Mouse (Mus musculus): ENCODE measurements at regions not wholly inside any gene's neighbourhood (a gene's known extent, or its start where the extent isn't known, plus 50 kb on each side); places are given as distances from the start of the nearest gene placed in this dataset.

DNA sequence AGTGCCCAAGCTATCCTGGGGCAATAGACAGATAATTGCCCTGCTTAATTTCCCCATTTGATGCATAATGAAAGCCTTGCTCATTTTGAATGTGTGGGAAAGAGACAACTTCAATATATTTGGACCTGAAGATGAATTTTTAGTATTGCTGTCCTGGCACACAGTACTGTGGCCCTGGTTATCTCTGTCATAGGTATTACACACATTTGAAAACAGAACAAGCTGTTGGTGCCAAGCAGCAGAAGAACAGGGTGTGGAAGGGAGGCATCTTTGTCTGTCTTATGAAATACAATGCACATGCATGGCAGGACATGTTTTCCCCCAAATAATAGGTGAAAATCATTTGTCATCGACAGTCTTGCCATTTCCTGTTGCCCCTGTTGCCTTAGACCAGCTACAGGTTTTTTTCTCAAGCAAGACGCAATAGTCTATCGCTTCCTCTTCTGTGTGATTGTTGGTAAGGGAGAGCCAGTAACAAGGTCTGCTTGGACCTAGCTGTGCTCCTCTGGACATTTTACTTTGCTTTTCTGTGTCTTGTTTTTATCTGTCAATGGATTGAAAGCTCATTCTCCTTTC lies 102.7 kb upstream of the Trpm1 start:
- Histone ChIP-seq H3K27me3 (ENCODE audit: control insufficient read depth, insufficient read depth, low read length) (no peaks in the 10 kb centered on the region), H3K4me3 (ENCODE audit: low read depth, low read length) (no peak overlapping the region), H3K27ac (ENCODE audit: insufficient read depth, low read depth, low read length) (no peak overlapping the region), H3K36me3 (ENCODE audit: control insufficient read depth, insufficient read depth, low read length) (no peaks in the 10 kb centered on the region), H3K4me1 (ENCODE audit: control insufficient read depth, insufficient read depth, insufficient read length, low read length) (peaks cover 10% of the 10 kb centered on the region)
- WGBS: 83% methylated on average over 3 of the region's 3 CpGs
- TF ChIP-seq CTCF (IDR thresholded peaks at IDR 0.05; ENCODE audit: extremely low read depth, insufficient read length, insufficient replicate concordance, low read depth, low read length) (no peak), POLR2A (IDR thresholded peaks at IDR 0.05; ENCODE audit: low read depth, low read length) (no peak)

GRCm38 (mm10) chr7:64050246-64050645 lies 103.4 kb upstream of the Trpm1 start:
- no peaks in the 10 kb centered on the region for H3K36me3 ChIP-seq (ENCODE audit: control insufficient read depth, insufficient read depth, low read length)
- no peak overlapping the region for H3K27ac ChIP-seq (ENCODE audit: insufficient read depth, low read depth, low read length)
- TF ChIP-seq CTCF (IDR thresholded peaks at IDR 0.05; ENCODE audit: extremely low read depth, insufficient read length, insufficient replicate concordance, low read depth, low read length) (no peak), POLR2A (IDR thresholded peaks at IDR 0.05; ENCODE audit: low read depth, low read length) (no peak)
- no peaks in the 10 kb centered on the region for H3K27me3 ChIP-seq (ENCODE audit: control insufficient read depth, insufficient read depth, low read length)
- WGBS: 68% methylated on average over 5 of the region's 5 CpGs
- no peak overlapping the region for H3K4me3 ChIP-seq (ENCODE audit: low read depth, low read length)
- H3K4me1 ChIP-seq (ENCODE audit: control insufficient read depth, insufficient read depth, insufficient read length, low read length): peaks cover 10% of the 10 kb centered on the region

DNA sequence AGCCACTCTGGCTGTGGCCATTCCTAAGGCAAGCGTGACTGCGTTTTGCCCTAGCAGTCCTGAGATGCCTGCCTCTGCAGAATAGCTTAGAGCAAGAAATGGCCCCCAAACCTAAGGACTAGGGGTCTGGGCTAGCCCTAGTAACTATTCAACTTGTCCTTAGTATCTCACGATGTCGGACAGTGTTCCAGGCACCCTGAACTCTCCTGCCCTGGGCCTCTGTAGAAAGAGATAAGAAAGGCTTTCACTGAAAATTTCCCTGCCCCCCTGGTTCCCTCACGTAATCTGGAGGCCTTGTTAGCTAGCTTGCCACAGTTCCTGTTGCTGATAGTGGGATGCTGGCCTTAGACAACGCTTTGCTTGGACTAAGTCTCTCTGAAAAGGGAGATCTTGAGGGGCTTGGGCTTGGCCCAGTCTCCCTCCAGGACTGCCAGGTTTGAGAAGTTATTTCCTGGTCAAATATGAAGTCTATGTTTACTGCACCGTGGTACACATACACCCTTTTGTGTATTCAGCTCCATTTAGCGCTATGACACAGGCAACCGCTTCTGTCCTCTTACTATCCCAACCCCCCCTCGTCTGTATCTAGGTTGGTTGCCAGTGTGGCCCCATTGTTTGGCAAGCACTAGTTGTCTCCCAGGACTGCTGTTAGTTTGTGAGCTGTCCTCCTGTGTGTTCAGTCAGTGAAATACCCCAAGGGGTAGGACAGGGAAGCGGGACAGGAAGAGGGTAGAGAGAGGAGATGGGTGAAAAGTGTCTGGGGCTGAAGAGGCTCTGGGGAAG lies 104.3 kb upstream of the Trpm1 start:
- H3K4me3 ChIP-seq (ENCODE audit: low read depth, low read length): no peak overlapping the region
- H3K27ac ChIP-seq (ENCODE audit: insufficient read depth, low read depth, low read length): no peak overlapping the region
- peaks cover 10% of the 10 kb centered on the region for H3K4me1 ChIP-seq (ENCODE audit: control insufficient read depth, insufficient read depth, insufficient read length, low read length)
- WGBS: 59% methylated on average over 11 of the region's 11 CpGs
- no peaks in the 10 kb centered on the region for H3K36me3 ChIP-seq (ENCODE audit: control insufficient read depth, insufficient read depth, low read length)
- TF ChIP-seq CTCF (IDR thresholded peaks at IDR 0.05; ENCODE audit: extremely low read depth, insufficient read length, insufficient replicate concordance, low read depth, low read length): no peak
- TF ChIP-seq POLR2A (IDR thresholded peaks at IDR 0.05; ENCODE audit: low read depth, low read length): no peak
- H3K27me3 ChIP-seq (ENCODE audit: control insufficient read depth, insufficient read depth, low read length): no peaks in the 10 kb centered on the region

GRCm38 (mm10) chr7:64048452-64049182 lies 105.0 kb upstream of the Trpm1 start:
- Histone ChIP-seq H3K27me3 (ENCODE audit: control insufficient read depth, insufficient read depth, low read length) (no peaks in the 10 kb centered on the region), H3K27ac (ENCODE audit: insufficient read depth, low read depth, low read length) (0 out of 2 replicates have a peak overlapping the region, but pooled peaks have one; percentile 8), H3K36me3 (ENCODE audit: control insufficient read depth, insufficient read depth, low read length) (no peaks in the 10 kb centered on the region), H3K4me3 (ENCODE audit: low read depth, low read length) (peak overlapping the region; percentile 48), H3K4me1 (ENCODE audit: control insufficient read depth, insufficient read depth, insufficient read length, low read length) (peaks cover 10% of the 10 kb centered on the region)
- 11% methylated on average over 21 of the region's 21 CpGs for WGBS
- TF ChIP-seq POLR2A (IDR thresholded peaks at IDR 0.05; ENCODE audit: low read depth, low read length): no peak; the same call in 1 of the 2 replicates
- TF ChIP-seq CTCF (IDR thresholded peaks at IDR 0.05; ENCODE audit: extremely low read depth, insufficient read length, insufficient replicate concordance, low read depth, low read length): 0 out of 2 replicates have a peak, but pooled peaks have one; percentile 9

DNA sequence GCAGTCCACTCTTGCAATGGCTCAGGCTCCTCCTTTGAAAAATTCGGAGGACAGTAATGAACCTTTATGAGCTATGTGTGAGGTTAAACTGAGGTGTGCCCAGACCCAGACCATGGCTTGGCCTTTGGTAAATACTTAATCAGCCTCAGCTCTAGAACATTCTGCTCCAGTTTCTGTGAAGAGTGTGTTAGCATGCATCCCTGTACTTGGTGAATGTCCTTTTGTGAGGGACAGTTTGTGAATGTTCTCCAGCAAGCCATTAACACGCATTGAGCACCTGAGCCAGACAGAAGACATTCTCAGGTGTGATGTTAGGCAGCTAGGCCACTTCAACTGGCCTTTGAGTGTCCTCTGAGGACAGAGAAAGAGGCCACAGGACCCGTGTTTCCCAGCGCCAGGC lies 105.8 kb upstream of the Trpm1 start:
- Histone ChIP-seq H3K36me3 (ENCODE audit: control insufficient read depth, insufficient read depth, low read length) (no peaks in the 10 kb centered on the region), H3K4me1 (ENCODE audit: control insufficient read depth, insufficient read depth, insufficient read length, low read length) (peaks cover 12% of the 10 kb centered on the region), H3K27ac (ENCODE audit: insufficient read depth, low read depth, low read length) (no peak overlapping the region), H3K27me3 (ENCODE audit: control insufficient read depth, insufficient read depth, low read length) (no peaks in the 10 kb centered on the region), H3K4me3 (ENCODE audit: low read depth, low read length) (no peak overlapping the region)
- 83% methylated on average over 4 of the region's 4 CpGs for WGBS
- TF ChIP-seq POLR2A (IDR thresholded peaks at IDR 0.05; ENCODE audit: low read depth, low read length): no peak
- no peak for TF ChIP-seq CTCF (IDR thresholded peaks at IDR 0.05; ENCODE audit: extremely low read depth, insufficient read length, insufficient replicate concordance, low read depth, low read length)

- Histone ChIP-seq H3K27me3 (ENCODE audit: control insufficient read depth, insufficient read depth, low read length) (no peaks in the 10 kb centered on the region), H3K27ac (ENCODE audit: insufficient read depth, low read depth, low read length) (no peak overlapping the region), H3K4me1 (ENCODE audit: control insufficient read depth, insufficient read depth, insufficient read length, low read length) (peaks cover 12% of the 10 kb centered on the region), H3K36me3 (ENCODE audit: control insufficient read depth, insufficient read depth, low read length) (no peaks in the 10 kb centered on the region), H3K4me3 (ENCODE audit: low read depth, low read length) (no peak overlapping the region)
- 83% methylated on average over 3 of the region's 3 CpGs for WGBS
- TF ChIP-seq POLR2A (IDR thresholded peaks at IDR 0.05; ENCODE audit: low read depth, low read length) (no peak), CTCF (IDR thresholded peaks at IDR 0.05; ENCODE audit: extremely low read depth, insufficient read length, insufficient replicate concordance, low read depth, low read length) (no peak)
These were observed 106.6 kb upstream of the Klf13 start for GRCm38 (mm10) chr7:64045292-64045691.

DNA sequence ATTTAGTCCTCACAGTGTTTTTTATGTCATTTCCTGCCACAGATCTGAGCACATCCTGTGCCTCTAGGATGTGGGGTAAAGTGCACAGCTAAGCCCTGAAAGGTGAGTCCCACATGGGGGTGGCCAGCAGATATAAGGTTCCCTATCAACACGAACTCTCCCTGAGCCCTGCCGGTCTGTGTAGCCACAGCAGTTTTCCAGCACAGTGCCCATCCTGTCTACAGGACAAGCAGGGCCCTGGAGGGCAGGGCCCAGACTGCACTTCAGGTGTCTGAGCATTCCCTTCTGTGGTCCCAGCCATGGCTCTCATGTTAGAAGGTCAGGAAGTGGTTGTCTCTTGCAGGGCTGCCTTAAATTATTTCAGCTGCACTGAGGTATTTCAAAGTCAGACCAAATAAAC lies 104.3 kb upstream of the Klf13 start:
- peak overlapping the region; percentile 64 for H3K27ac ChIP-seq (ENCODE audit: insufficient read depth, low read depth, low read length)
- TF ChIP-seq POLR2A (IDR thresholded peaks at IDR 0.05; ENCODE audit: low read depth, low read length): no peak
- H3K27me3 ChIP-seq (ENCODE audit: control insufficient read depth, insufficient read depth, low read length): no peaks in the 10 kb centered on the region
- H3K36me3 ChIP-seq (ENCODE audit: control insufficient read depth, insufficient read depth, low read length): no peaks in the 10 kb centered on the region
- 32% methylated on average over 2 of the region's 2 CpGs for WGBS
- no peak overlapping the region for H3K4me3 ChIP-seq (ENCODE audit: low read depth, low read length)
- peaks cover 2% of the 10 kb centered on the region; the same call in 1 of the 2 replicates for H3K4me1 ChIP-seq (ENCODE audit: control insufficient read depth, insufficient read depth, insufficient read length, low read length)

All from small intestine, adult 2 months (tissue).